Mouse (Mus musculus) forebrain, postnatal 0 days (tissue): ENCODE data around the gene Wwox. TPM values are rescaled to one million over a fixed set of nuclear protein-coding genes. Genes with fewer than 3 reads are reported as not detected.

Experiments
- ATAC-seq: fragments of 200-750 bp; cut with Nextera tagmentation; 2 replicates; pipeline ENCODE4 v1.8.0; 2017; ENCODE audit warnings: mild to moderate bottlenecking, moderate library complexity
- DNase-seq: peaks from one replicate; pipeline ENCODE4 v3.0.0-alpha.2; 2015
- H3K27ac ChIP-seq: fragments of 300-500 bp; sonication (generic); 2 replicates; pipeline ENCODE4 v1.5.1; 2014; ENCODE audit warnings: low read depth, mild to moderate bottlenecking, antibody characterized with exemption, low read length, moderate library complexity, mixed read lengths
- H3K27me3 ChIP-seq: fragments of 300-500 bp; sonication (generic); 2 replicates; pipeline ENCODE4 v1.6.1; 2014; ENCODE audit warnings: mild to moderate bottlenecking, low read length, mixed read lengths; ENCODE audit not compliant: insufficient read depth
- H3K36me3 ChIP-seq: fragments of 300-500 bp; sonication (generic); 2 replicates; pipeline ENCODE4 v1.6.1; 2014; ENCODE audit warnings: mild to moderate bottlenecking, moderate library complexity; ENCODE audit not compliant: insufficient read depth
- H3K4me1 ChIP-seq: fragments of 300-500 bp; sonication (generic); 2 replicates; pipeline ENCODE4 v1.6.1; 2014; ENCODE audit warnings: antibody characterized with exemption; ENCODE audit not compliant: insufficient read depth
- H3K4me2 ChIP-seq: fragments of 300-500 bp; sonication (generic); 2 replicates; pipeline ENCODE4 v1.6.1; 2014; ENCODE audit warnings: low read depth, mild to moderate bottlenecking, moderate library complexity
- H3K4me3 ChIP-seq: fragments of 300-500 bp; sonication (generic); 2 replicates; pipeline ENCODE4 v1.5.1; 2014; ENCODE audit warnings: low read depth, low read length, mixed read lengths
- H3K9ac ChIP-seq: fragments of 300-500 bp; sonication (generic); 2 replicates; pipeline ENCODE4 v1.6.1; 2014; ENCODE audit warnings: mild to moderate bottlenecking
- H3K9me3 ChIP-seq: fragments of 300-500 bp; sonication (generic); 2 replicates; pipeline ENCODE4 v1.6.1; 2016; ENCODE audit warnings: low read length
- CTCF ChIP-seq: sonication (generic); IDR thresholded peaks from 2 replicates; pipeline ENCODE4 v1.5.1; 2016; ENCODE audit warnings: antibody characterized with exemption, control low read depth, low read depth
- WGBS: fragments of 180-500 bp; shearing (Covaris S2); extraction: QIAGEN DNeasy Blood & Tissue Kit; methylation state at CpG from one replicate; pipeline ENCODE4 v1.1.7; 2014; 5-methylcytosine and 5-hydroxymethylcytosine counted together
- polyA plus RNA-seq: library from polyadenylated mRNA; unstranded; fragments of >200 nt; fragmentation: Nextera tagmentation; extraction: Ambion mirVana; gene quantifications from 2 replicates; pipeline ENCODE4 v1.2.1, GENCODE M21; 2015
- total RNA-seq: library from RNA; depleted of rRNA; stranded (reverse); fragments of >200 nt; gene quantifications from 2 replicates; pipeline ENCODE4 v1.2.3, GENCODE M21; 2014

Gene Wwox
- total and polyA plus RNA-seq, 2 experiments from 2014 or later, result 13.2 to 17.3 TPM

GRCm38 (mm10) chr8:115021731-115022130 lies 582.3 kb downstream of the Wwox start:
- H3K27ac ChIP-seq, result no peak overlapping the region
- no peaks in the 10 kb centered on the region for H3K4me1 ChIP-seq
- H3K36me3 ChIP-seq, result no peaks in the 10 kb centered on the region
- no peak for TF ChIP-seq CTCF
- no peak overlapping the region for H3K9ac ChIP-seq
- ATAC-seq, result no peak
- no peaks in the 10 kb centered on the region for H3K9me3 ChIP-seq
- WGBS, result 82% methylated on average over 8 of the region's 8 CpGs
- H3K27me3 ChIP-seq, result 0 out of 2 replicates have a peak, but pooled peaks cover 4% of the 10 kb centered on the region
- DNase-seq, result no peak
- no peak overlapping the region for H3K4me3 ChIP-seq
- no peak overlapping the region for H3K4me2 ChIP-seq

GRCm38 (mm10) chr8:115024062-115024461 lies 584.6 kb downstream of the Wwox start:
- TF ChIP-seq CTCF, result no peak
- ATAC-seq (no peak), DNase-seq (no peak)
- Histone ChIP-seq H3K9me3 (no peaks in the 10 kb centered on the region), H3K36me3 (no peaks in the 10 kb centered on the region), H3K27ac (no peak overlapping the region), H3K4me2 (no peak overlapping the region), H3K9ac (no peak overlapping the region), H3K4me3 (no peak overlapping the region), H3K4me1 (no peaks in the 10 kb centered on the region), H3K27me3 (no peaks in the 10 kb centered on the region)
- WGBS, result 86% methylated on average over 4 of the region's 4 CpGs

GRCm38 (mm10) chr8:115025390-115026098 lies 586.1 kb downstream of the Wwox start:
- H3K9ac ChIP-seq, result no peak overlapping the region
- no peak overlapping the region for H3K4me2 ChIP-seq
- ATAC-seq (no peak), DNase-seq (no peak)
- no peak overlapping the region for H3K4me3 ChIP-seq
- TF ChIP-seq CTCF, result no peak
- WGBS, result 72% methylated on average over 10 of the region's 10 CpGs
- H3K36me3 ChIP-seq, result no peaks in the 10 kb centered on the region
- no peaks in the 10 kb centered on the region for H3K9me3 ChIP-seq
- H3K27me3 ChIP-seq, result no peaks in the 10 kb centered on the region; the same call in 1 of the 2 replicates
- H3K4me1 ChIP-seq, result no peaks in the 10 kb centered on the region
- no peak overlapping the region for H3K27ac ChIP-seq

GRCm38 (mm10) chr8:115026201-115026600 lies 586.7 kb downstream of the Wwox start:
- DNase-seq (no peak), ATAC-seq (no peak)
- H3K9me3 ChIP-seq, result no peaks in the 10 kb centered on the region
- H3K27ac ChIP-seq, result no peak overlapping the region
- no peak overlapping the region for H3K4me3 ChIP-seq
- H3K4me1 ChIP-seq, result no peaks in the 10 kb centered on the region
- H3K36me3 ChIP-seq, result no peaks in the 10 kb centered on the region
- 70% methylated on average over 7 of the region's 7 CpGs for WGBS
- no peaks in the 10 kb centered on the region; the same call in 1 of the 2 replicates for H3K27me3 ChIP-seq
- TF ChIP-seq CTCF, result no peak
- H3K4me2 ChIP-seq, result no peak overlapping the region
- H3K9ac ChIP-seq, result no peak overlapping the region

- ATAC-seq, result no peak
- Histone ChIP-seq H3K27ac (no peak overlapping the region), H3K4me2 (no peak overlapping the region), H3K36me3 (no peaks in the 10 kb centered on the region), H3K27me3 (no peaks in the 10 kb centered on the region; the same call in 1 of the 2 replicates), H3K9me3 (no peaks in the 10 kb centered on the region), H3K9ac (no peak overlapping the region), H3K4me3 (no peak overlapping the region), H3K4me1 (no peaks in the 10 kb centered on the region)
- no peak for TF ChIP-seq CTCF
- no peak for DNase-seq
- WGBS, result 60% methylated on average over 1 of the region's 1 CpGs
Measured at GRCm38 (mm10) chr8:115033194-115033593, 593.7 kb downstream of the Wwox start.

GRCm38 (mm10) chr8:115036016-115036415 lies 596.6 kb downstream of the Wwox start:
- Histone ChIP-seq H3K4me3 (no peak overlapping the region), H3K36me3 (no peaks in the 10 kb centered on the region), H3K4me2 (no peak overlapping the region), H3K27ac (no peak overlapping the region), H3K27me3 (no peaks in the 10 kb centered on the region), H3K9me3 (no peaks in the 10 kb centered on the region), H3K4me1 (no peaks in the 10 kb centered on the region), H3K9ac (no peak overlapping the region)
- DNase-seq (no peak), ATAC-seq (no peak)
- no peak for TF ChIP-seq CTCF
- 87% methylated on average over 9 of the region's 9 CpGs for WGBS

- H3K4me2 ChIP-seq, result no peak overlapping the region
- no peaks in the 10 kb centered on the region for H3K27me3 ChIP-seq
- TF ChIP-seq CTCF, result no peak
- 27% methylated on average over 4 of the region's 4 CpGs for WGBS
- ATAC-seq, result no peak
- H3K4me1 ChIP-seq, result no peaks in the 10 kb centered on the region
- H3K9ac ChIP-seq, result no peak overlapping the region
- H3K27ac ChIP-seq, result no peak overlapping the region
- no peaks in the 10 kb centered on the region for H3K36me3 ChIP-seq
- no peak overlapping the region for H3K4me3 ChIP-seq
- H3K9me3 ChIP-seq, result no peaks in the 10 kb centered on the region
- no peak for DNase-seq
Measured at GRCm38 (mm10) chr8:115038426-115038825, 599.0 kb downstream of the Wwox start.
